Comparison of ENCODE assay signal across 12 mouse cellular contexts in genomic region chr5:21482446-21483222, GRCm38 (mm10). TPM values are rescaled to one million over a fixed set of nuclear protein-coding genes. Genes with fewer than 3 reads are reported as not detected.
A peak's percentile ranks its signal among the peaks of the same experiment; 100 is the strongest.
DNase-seq lines count a peak whose midpoint lies in the region; ATAC-seq lines count a peak whose summit lies in the region.
"Had no signal": no experiment of that assay in that cellular context is flagged by ENCODE, and none has a peak within 500 bp of the region (broad histone marks: within the 10 kb centered on the region; RNA-seq: fewer than 3 reads in every experiment).

No protein-coding gene starts in this region.

- no peaks in the 10 kb centered on the region for H3K9me3 ChIP-seq in forebrain, embryonic 14.5 days (replicated peaks; ENCODE audit: control insufficient read depth, low read length)
- H3K9me3 ChIP-seq in forebrain, embryonic 15.5 days: no peaks in the 10 kb centered on the region
- no peaks in the 10 kb centered on the region for H3K9me3 ChIP-seq in midbrain, embryonic 11.5 days (ENCODE audit: control insufficient read depth, low read length)
- no peaks in the 10 kb centered on the region for H3K9me3 ChIP-seq in midbrain, embryonic 15.5 days
- no peaks in the 10 kb centered on the region for H3K9me3 ChIP-seq in midbrain, embryonic 12.5 days

- no peak overlapping the region for H3K9ac ChIP-seq in forebrain, embryonic 14.5 days (ENCODE audit: low read length)
- no peak overlapping the region for H3K9ac ChIP-seq in forebrain, embryonic 15.5 days (replicated peaks)
- H3K9ac ChIP-seq in midbrain, embryonic 11.5 days (ENCODE audit: low read length): no peak overlapping the region
- H3K9ac ChIP-seq in midbrain, embryonic 15.5 days: no peak overlapping the region
- no peak overlapping the region for H3K9ac ChIP-seq in midbrain, embryonic 12.5 days (replicated peaks)

- no peak overlapping the region for H3K4me3 ChIP-seq in forebrain, embryonic 14.5 days (ENCODE audit: low read depth, low read length)
- no peak overlapping the region for H3K4me3 ChIP-seq in forebrain, embryonic 15.5 days
- H3K4me3 ChIP-seq in midbrain, embryonic 11.5 days (ENCODE audit: low read depth, low read length): no peak overlapping the region
- H3K4me3 ChIP-seq in midbrain, embryonic 15.5 days: no peak overlapping the region
- no peak overlapping the region for H3K4me3 ChIP-seq in midbrain, embryonic 12.5 days

- no peaks in the 10 kb centered on the region for H3K4me1 ChIP-seq in forebrain, embryonic 14.5 days (ENCODE audit: control insufficient read depth, insufficient read depth, low read length)
- H3K4me1 ChIP-seq in forebrain, embryonic 15.5 days: no peaks in the 10 kb centered on the region
- H3K4me1 ChIP-seq in midbrain, embryonic 11.5 days (ENCODE audit: control insufficient read depth, insufficient read depth, low read length): peaks cover 11% of the 10 kb centered on the region
- H3K4me1 ChIP-seq in midbrain, embryonic 15.5 days: no peaks in the 10 kb centered on the region
- H3K4me1 ChIP-seq in midbrain, embryonic 12.5 days: peaks cover 3% of the 10 kb centered on the region

- no peaks in the 10 kb centered on the region for H3K36me3 ChIP-seq in forebrain, embryonic 14.5 days (ENCODE audit: control insufficient read depth, insufficient read depth, low read length)
- no peaks in the 10 kb centered on the region for H3K36me3 ChIP-seq in forebrain, embryonic 15.5 days
- no peaks in the 10 kb centered on the region for H3K36me3 ChIP-seq in midbrain, embryonic 11.5 days (ENCODE audit: control insufficient read depth, insufficient read depth, low read length)
- no peaks in the 10 kb centered on the region for H3K36me3 ChIP-seq in midbrain, embryonic 15.5 days (replicated peaks)
- H3K36me3 ChIP-seq in midbrain, embryonic 12.5 days: no peaks in the 10 kb centered on the region

- WGBS in forebrain, embryonic 14.5 days: 40% methylated on average over 11 of the region's 11 CpGs
- WGBS in forebrain, embryonic 15.5 days: 35% methylated on average over 11 of the region's 11 CpGs
- 30% methylated on average over 11 of the region's 11 CpGs for WGBS in midbrain, embryonic 11.5 days
- 22% methylated on average over 11 of the region's 11 CpGs for WGBS in midbrain, embryonic 15.5 days
- 27% methylated on average over 11 of the region's 11 CpGs for WGBS in midbrain, embryonic 12.5 days

- no peak overlapping the region for H3K4me2 ChIP-seq in forebrain, embryonic 14.5 days (ENCODE audit: low read length)
- H3K4me2 ChIP-seq in forebrain, embryonic 15.5 days (replicated peaks): no peak overlapping the region
- H3K4me2 ChIP-seq in midbrain, embryonic 11.5 days: no peak overlapping the region
- no peak overlapping the region for H3K4me2 ChIP-seq in midbrain, embryonic 15.5 days
- H3K4me2 ChIP-seq in midbrain, embryonic 12.5 days (replicated peaks): no peak overlapping the region

- H3K27me3 ChIP-seq in forebrain, embryonic 14.5 days (replicated peaks; ENCODE audit: control insufficient read depth, insufficient read depth, low read length): no peaks in the 10 kb centered on the region
- H3K27me3 ChIP-seq in forebrain, embryonic 15.5 days: no peaks in the 10 kb centered on the region
- no peaks in the 10 kb centered on the region for H3K27me3 ChIP-seq in midbrain, embryonic 11.5 days (ENCODE audit: control insufficient read depth, insufficient read depth, low read length)
- no peaks in the 10 kb centered on the region for H3K27me3 ChIP-seq in midbrain, embryonic 15.5 days (replicated peaks)
- H3K27me3 ChIP-seq in midbrain, embryonic 12.5 days: no peaks in the 10 kb centered on the region

- DNase-seq in forebrain, embryonic 14.5 days (ENCODE audit: low spot score): peak; percentile 7
- DNase-seq in midbrain, embryonic 11.5 days (ENCODE audit: low spot score, missing footprints): peak; percentile 84
- peak; percentile 21 for DNase-seq in adrenal gland, postnatal 10 days
- DNase-seq in right cerebral cortex, adult 2 months (ENCODE audit: low spot score in 2 of 2): no peak
- DNase-seq: cerebellum, adult 11 months; layer of hippocampus, adult 9-11 months had no signal

- ATAC-seq in forebrain, embryonic 14.5 days: no peak
- ATAC-seq in forebrain, embryonic 15.5 days (replicated peaks): no peak
- ATAC-seq in midbrain, embryonic 11.5 days (ENCODE audit: low FRiP score): peak; percentile 57
- ATAC-seq in midbrain, embryonic 15.5 days (replicated peaks): no peak; the same call in 1 of the 2 replicates
- peak; percentile 19; the same call in 1 of the 2 replicates for ATAC-seq in midbrain, embryonic 12.5 days (ENCODE audit: low FRiP score, low read depth)

- H3K27ac ChIP-seq in forebrain, embryonic 14.5 days (ENCODE audit: low read depth, low read length): no peak overlapping the region
- no peak overlapping the region for H3K27ac ChIP-seq in forebrain, embryonic 15.5 days (replicated peaks)
- H3K27ac ChIP-seq in midbrain, embryonic 11.5 days (ENCODE audit: low read depth, low read length): no peak overlapping the region
- H3K27ac ChIP-seq in midbrain, embryonic 15.5 days: no peak overlapping the region
- H3K27ac ChIP-seq in midbrain, embryonic 12.5 days (replicated peaks): no peak overlapping the region

RNA-seq across cellular contexts. Expression of gene Fam185a, which starts 57.9 kb away (rescaled TPM):
- 6.1 and 7.9 TPM in 2 replicates for polyA plus RNA-seq in forebrain, embryonic 14.5 days (2014; fragmentation: Nextera tagmentation; extraction: Ambion mirVana)
- polyA plus RNA-seq in forebrain, embryonic 15.5 days (2015; fragmentation: Nextera tagmentation; extraction: Ambion mirVana): 7.2 and 8.3 TPM in 2 replicates
- 4.7 and 5.0 TPM in 2 replicates for polyA plus RNA-seq in midbrain, embryonic 11.5 days (2014; fragmentation: Nextera tagmentation; extraction: Ambion mirVana)
- polyA plus RNA-seq in midbrain, embryonic 15.5 days (2015; fragmentation: Nextera tagmentation; extraction: Ambion mirVana): 7.9 and 8.4 TPM in 2 replicates
- 10 to 100 TPM; 12.9 to 13.2 TPM for total RNA-seq in adrenal gland, postnatal 10 days (2021)
- polyA plus RNA-seq in midbrain, embryonic 12.5 days (2016; fragmentation: Nextera tagmentation; extraction: Ambion mirVana): 3.8 and 4.7 TPM in 2 replicates

RNA-seq across cellular contexts. Expression of gene Ccdc146, which starts 58.2 kb away (rescaled TPM):
- 0.70 and 1.0 TPM in 2 replicates for polyA plus RNA-seq in forebrain, embryonic 14.5 days (2014; fragmentation: Nextera tagmentation; extraction: Ambion mirVana)
- polyA plus RNA-seq in forebrain, embryonic 15.5 days (2015; fragmentation: Nextera tagmentation; extraction: Ambion mirVana): 0.33 and 1.4 TPM in 2 replicates
- polyA plus RNA-seq in midbrain, embryonic 11.5 days (2014; fragmentation: Nextera tagmentation; extraction: Ambion mirVana): 0.32 TPM in 1 of 2 replicates, not detected in the other
- polyA plus RNA-seq in midbrain, embryonic 15.5 days (2015; fragmentation: Nextera tagmentation; extraction: Ambion mirVana): 0.88 and 1.1 TPM in 2 replicates
- under 1 TPM in 1 of 2 experiments, not detected in 1; 0.15 TPM for total RNA-seq in adrenal gland, postnatal 10 days (2021)
- 0.29 TPM in 1 of 2 replicates, not detected in the other for polyA plus RNA-seq in midbrain, embryonic 12.5 days (2016; fragmentation: Nextera tagmentation; extraction: Ambion mirVana)
- total RNA-seq: liver, adult 2 months had no signal
- polyA plus RNA-seq: kidney, embryonic 14.5 days; liver, adult 2 months; small intestine, adult 2 months had no signal

Comparison
In these comparisons a context has a peak if more than half of its experiments do, and no peak if none do; other contexts are left out.
1. ATAC-seq: peak in midbrain, embryonic 11.5 days (single experiment) and midbrain, embryonic 12.5 days (single experiment); none in forebrain, embryonic 14.5 days (single experiment), forebrain, embryonic 15.5 days (single experiment) and midbrain, embryonic 15.5 days (single experiment).
2. DNase-seq: peak in forebrain, embryonic 14.5 days (single experiment), midbrain, embryonic 11.5 days (single experiment) and adrenal gland, postnatal 10 days (single experiment); none in right cerebral cortex, adult 2 months (0 of 2).